Mouse (Mus musculus) monocyte, adult 2 months (primary cell): ENCODE results near the gene Lbh.
A peak's percentile ranks its signal among the peaks of the same experiment; 100 is the strongest.

Experiments used
- DNase-seq, 2 experiments: peaks; one replicate each; pipeline ENCODE4 v3.0.0; 2022; ENCODE audit warnings: low spot score in 2 of 2, low read depth in 1 of 2

Gene Lbh

DNA sequence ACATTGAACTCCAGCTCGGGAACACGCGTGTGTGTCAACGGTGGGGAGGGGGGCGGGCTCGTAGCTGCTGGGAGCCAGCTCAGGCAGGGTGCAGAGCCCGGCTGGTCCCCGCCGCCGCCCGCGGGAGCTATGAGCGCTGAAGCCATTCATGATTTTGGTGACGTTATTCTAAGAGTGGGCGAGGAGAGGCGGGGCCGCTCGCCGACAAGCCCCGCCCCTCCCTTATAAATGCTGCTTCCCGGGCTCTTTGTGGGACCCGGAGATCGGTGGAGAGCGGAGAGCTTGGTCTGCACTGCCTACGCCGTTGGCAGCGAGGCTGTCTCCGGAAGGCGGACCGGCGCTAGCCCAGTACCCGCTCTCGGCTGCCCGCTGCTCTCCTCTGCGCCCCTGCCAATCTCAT, at the start of gene Lbh:
Lbh (plus strand) TSS at position 253 of the 400 bp plus-strand sequence.
- peak; percentile 84 to 94 for DNase-seq

DNA sequence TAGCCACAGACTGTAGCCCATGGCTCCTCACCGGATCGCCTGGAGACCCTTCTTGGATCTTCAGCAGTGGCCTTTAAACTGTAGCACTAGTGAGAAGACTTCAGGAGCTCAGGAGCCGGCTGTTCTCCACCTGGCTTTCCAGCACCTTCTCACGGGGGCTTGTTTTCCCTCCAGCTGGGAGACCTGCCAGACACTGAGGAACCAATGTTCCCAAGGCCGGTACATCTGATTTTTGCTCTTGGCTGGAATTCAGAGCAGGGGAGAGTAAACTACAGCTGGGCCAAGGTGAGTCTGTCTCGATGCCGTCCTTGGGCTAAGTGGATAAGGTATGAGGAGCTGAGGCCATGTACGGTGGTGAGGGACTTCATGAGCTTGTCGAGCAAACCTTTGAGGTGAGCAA, 39.1 kb upstream of the Lbh start:
- no peak for DNase-seq

DNA sequence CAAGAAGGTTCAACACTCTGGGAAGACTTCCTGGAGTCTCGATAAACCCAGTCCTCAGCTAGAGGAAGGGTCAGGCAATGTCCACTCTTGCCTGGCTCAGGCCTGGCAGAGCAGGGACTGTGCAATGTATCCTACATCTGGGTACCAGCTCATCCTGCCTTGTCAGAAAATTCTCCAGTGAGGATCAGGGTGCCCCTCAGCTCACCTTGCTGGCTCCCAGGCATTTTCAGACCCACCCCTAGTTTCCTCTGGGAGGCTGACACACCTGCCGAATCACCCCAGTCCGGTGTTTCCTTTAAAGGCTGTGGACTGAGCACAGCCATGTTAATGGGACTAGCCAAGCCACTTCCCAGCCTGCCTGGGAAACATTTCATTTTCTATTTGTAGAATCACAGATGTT, 37.9 kb upstream of the Lbh start:
- no peak for DNase-seq

DNA sequence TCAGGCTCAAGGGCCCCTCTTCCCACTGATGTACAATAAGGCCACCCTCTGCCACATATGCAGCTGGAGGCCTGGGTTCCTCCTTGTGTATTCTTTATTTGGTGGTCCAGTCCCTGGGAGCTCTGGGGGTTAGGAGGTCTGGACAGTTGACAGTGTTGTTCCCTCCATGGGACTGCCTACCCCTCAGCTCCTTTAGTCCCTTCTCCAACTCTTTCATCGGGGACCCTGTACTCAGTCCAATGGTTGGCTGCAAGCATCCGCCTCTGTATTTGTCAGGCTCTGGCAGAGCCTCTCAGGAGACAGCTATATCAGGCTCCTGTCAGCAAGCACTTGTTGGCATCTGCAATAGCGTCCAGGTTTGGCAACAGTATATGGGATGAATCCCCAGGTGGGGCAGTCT, 37.1 kb upstream of the Lbh start:
- DNase-seq: no peak

DNA sequence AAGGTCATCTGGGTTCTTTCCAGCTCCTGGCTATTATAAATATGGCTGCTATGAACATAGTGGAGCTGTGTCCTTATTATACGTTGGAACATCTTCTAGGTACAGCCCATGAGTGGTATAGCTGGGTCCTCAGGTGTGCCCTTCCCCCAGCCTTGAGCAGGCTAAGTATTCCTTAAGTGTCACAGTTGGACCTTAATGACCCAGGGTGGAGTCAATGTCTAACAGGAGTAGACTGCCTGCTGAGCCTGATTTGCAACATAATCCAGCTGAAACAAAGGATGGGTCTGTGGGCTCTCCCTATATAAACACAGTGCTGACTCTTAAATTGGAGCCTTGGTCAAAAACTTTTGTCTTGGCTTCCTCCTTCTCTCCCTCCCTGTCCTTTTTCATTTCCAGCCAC, 36.3 kb upstream of the Lbh start:
- DNase-seq: no peak

DNA sequence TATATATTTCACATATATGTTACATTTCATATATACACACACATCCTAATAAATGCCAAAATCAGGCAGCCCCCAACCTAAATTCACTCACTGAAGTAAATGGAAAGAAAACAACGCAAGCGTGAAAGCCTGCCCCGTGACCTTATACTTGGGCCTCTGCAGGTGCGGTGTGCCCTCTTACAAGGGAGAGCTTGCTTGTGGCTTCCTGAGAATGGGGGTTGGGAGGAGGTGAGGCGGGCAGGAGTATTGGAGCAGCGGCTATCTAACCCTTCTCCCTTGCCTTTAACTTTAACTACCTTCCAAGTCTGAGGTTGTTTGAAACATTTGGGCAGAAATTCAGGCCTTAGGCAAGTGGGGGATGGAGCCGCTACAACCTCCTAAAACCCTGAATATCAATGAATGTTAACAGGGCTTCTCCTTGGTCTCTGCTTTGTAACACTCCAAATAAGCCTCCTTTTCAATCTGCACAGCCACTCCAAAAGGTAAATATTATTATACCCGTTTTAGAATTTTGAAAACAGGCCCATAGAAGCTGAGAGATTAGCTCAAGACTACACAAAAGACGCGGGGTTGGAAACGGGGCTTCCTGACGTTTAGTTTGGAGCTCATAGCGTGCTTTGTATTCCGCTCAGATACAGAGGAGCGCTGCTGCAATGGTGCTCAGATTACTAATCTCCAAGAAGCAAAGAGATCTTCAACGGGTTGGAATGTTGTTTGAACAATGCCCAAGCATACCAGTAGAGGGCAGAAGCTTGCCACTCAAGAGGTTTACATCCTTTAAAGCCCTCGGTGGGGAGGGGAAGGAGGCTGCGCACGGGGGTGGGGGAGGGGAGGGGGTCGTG, 28.3 kb upstream of the Lbh start:
- DNase-seq: no peak

DNA sequence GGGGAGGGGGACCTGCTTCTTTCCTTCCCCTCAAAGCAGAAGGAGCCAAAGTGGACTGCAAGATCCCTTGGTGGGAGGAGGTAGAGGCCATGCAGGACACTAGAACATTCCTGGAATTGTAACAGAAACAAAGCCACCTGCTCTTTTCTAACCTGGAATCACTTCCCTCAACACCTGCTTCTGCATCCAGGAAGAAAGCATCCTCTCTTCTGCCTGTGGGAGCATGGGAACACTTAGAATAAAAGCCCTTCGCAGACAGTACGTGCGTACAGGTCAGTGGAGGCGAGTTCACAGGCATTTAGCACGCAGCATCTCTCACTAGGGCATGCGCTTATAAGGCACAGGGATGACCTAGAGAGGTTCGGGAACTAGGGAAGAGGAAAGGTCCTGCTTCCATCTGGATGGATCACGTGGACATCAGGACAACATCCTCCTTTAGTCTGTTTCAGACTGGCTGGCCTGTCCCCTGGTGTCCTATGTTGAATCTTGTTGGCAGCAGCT, 27.7 kb upstream of the Lbh start:
- DNase-seq: no peak

DNA sequence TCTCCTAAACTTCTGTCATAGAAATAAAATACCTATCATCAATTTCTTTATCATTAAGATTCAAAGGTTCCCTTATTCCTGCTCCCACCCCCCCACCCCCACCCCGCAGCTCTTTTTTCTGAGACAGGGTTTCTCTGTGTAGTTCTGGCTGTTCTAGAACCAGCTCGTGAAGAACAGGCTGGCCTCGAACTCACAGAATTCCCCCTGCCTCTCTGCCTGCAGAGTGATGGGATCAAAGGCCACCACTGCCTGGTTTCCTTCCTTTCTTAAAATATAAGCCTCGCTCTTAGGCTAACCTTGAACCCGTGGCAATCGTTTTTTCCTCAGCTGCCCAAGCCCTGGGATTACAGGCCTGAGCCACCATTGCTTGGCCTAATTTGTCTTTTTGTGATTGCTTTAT, 26.5 kb upstream of the Lbh start:
- DNase-seq: no peak

DNA sequence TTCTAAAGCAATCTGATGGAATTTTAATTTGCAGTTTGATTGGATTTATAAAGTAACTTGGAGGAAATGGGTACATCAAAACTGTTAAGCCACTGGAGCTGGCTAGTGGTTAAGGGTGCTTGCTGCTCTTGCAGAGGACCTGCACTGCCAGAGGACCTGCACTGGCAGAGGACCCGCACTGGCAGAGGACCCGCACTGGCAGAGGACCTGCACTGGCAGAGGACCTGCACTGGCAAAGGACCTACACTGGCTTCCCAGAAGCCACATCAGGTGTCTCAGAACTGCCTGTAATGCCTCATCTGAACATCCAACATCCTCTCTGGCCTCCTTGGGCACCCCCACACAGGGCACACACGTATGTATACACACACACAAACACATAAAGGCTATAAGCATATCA, 22.6 kb upstream of the Lbh start:
- DNase-seq: no peak

DNA sequence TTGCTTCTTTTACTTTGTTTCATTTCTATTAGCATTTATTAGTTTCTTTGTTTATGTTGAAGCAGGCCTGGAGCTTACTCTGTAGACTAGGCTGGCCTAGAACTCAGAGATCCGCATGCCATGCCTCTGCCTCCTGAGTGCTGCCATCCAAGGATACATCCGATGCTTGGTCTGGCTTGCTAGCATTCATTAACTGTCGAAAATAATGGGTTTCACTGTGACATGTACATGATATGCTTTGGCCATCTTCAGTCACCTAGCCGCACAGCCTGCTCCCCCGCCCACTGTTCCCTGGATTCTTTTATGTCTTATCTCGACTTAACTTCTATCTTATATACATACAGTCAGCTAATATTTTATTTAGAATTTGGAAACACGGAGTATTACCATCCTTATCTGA, 21.0 kb upstream of the Lbh start:
- no peak for DNase-seq

DNA sequence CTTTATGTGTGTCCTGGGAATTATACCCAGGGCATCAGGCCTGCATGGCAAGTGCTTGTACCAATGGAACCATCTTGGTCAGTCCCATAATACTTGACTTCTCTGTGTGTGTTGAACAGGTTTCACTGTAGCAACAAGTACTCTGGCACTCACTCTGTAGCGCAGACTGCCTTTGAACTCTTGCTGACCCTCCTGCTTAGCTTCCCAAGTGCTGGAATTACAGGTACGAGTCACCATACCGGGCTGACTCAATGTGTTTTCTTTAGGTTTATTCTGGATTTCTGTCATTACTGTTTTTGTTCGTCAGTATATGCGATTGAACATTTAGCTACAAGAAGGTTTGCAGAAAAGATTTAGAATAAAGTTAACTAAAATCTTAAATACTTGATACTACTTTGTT, 20.1 kb upstream of the Lbh start:
- DNase-seq: no peak

DNA sequence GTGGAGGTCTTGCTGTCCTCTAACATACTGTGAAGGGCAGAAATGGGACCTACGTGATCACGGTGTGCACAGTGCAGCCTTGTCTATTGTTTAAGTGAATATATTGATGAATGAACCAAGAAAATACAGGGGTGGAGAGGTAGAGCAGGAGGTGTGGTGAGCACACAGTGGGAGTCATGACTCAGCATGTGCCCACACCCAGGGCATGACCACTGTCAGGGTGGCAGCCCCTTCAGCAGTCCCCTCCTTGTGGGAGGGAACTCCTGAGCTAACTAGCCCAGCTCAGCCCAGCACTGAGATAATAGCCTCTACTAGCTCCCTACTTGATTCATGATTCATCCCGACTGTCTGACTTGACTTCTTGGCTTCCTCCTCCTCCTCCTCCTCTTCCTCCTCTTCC, 19.3 kb upstream of the Lbh start:
- no peak for DNase-seq

DNA sequence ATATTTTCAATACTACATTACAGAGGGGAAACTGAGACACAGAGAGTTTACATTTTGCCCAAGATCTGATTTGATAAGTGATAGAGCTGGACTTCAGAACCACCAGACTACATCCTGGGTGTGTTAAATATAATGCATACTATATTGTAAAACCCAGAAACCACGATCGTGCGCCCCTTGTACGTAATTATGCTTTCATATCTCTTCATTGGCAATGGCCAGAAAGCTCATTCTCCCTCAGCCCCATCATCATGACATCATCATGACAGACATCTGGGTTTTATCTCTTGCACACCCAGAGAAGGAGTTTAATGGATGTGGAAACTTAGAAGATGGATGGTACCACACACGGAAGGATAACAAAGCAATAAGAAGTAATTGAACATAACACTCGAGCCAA, 17.1 kb upstream of the Lbh start:
- no peak for DNase-seq

DNA sequence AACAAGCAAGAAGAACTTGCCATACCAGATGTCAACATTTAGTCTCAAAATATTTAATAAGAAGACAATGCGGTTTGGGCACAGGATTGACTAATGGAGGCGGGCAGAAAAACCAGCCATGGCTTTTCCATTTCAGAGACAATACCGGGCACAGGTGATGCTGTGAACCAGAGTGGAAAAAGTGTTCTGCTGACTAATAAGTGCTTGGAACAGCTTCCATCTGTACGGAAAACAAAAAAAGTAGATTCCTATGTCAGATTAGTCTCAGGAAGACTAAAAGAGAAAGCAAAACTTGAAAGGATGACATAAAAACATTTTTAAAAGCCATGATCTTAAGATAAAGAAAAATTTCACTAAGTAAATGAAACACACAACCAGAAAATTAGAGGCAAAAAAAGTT, 16.4 kb upstream of the Lbh start:
- DNase-seq: no peak

DNA sequence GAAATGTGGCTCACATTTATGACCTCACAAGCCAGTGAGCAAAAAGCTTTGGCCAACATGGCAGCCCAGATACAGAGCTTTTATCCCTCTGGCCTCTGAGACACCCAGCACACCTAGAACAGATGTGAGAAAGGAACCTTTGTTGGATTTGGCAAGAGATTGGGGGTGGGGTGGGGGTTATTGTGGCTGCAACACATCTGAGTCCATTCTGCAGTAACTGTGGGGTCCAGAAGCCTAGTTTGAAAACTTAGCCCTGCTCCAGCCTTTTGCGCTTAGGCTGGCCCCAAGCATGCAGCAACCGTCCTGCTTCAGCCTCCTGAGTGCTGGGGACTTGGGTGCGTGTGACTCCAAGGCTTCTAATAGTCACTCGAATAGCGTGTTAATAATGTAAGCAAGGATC, 14.8 kb upstream of the Lbh start:
- DNase-seq: no peak

DNA sequence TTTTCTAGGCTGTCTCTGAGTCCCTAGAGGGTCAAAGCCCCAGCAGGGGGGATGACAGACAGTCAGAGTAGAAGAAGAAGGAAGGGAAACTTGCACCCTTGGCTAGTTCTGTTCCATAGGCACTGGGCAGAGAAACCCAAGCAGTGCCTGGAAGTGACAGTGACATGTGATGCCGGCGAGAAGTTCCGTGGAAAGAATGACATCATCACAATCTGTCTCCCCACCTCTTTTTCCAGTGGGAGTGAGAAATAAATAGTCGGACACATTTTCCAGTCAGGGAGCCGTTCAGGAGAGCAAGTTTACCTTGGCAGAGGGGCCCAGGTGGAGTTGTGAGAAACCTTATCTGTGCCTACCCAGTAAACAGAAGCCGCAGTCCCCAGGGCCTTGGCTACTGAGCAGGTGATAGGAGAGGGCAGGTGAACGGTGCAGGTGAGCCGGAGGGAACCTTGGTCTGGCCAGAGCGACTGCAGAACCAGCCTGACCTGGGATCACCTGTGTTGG, 14.1 kb upstream of the Lbh start:
- no peak for DNase-seq

DNA sequence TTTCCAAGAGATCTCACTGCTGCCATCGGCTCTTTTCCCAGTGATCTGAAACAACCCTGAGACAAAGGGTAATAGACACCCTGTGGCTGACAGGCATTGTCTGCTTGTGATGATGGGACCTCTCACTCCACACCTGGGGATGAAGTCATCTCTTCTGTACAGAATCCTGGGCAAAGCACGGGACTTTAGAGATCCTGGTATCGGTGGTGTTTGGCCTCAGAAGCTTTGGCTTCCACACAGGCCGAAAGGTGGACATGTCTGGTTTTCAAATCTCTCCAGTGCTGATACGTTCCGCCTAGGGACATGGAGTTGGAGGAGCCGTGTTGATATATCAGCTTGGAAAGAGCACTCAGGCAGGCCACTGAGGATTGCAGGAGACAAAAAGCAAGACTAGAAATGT, 13.2 kb upstream of the Lbh start:
- DNase-seq: no peak

DNA sequence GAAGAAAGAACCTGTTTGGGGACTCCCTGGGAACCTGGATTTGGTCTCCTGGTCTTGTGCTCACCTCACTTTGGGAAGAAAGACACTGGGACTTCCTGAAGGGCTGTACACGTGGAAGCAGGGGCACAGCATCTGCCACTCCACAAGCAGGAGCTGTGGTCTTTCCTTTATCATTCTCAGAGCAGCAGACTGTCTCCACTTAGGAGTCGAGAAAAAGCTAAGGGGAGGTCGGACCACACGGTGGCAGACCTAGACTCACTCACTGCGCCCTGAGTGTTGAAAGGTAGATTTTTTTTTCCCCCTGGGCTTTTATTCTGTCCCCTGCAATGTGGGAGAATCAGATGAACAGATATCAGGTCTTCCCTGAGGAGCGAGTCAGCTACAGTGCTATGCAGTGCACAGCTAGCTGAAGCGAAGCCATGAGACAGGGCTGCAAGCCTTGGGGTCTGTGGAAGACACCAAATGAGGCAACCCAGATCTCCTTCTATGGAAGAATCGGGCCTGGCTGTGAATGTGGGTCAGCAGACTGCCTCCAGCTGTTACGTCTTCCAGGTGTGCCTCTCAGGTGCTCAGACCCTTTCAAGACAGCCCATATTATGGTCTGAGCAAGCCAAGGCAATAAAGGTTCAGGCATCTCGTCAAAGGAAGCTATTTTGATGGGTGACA, 11.7 kb upstream of the Lbh start:
- DNase-seq: no peak

DNA sequence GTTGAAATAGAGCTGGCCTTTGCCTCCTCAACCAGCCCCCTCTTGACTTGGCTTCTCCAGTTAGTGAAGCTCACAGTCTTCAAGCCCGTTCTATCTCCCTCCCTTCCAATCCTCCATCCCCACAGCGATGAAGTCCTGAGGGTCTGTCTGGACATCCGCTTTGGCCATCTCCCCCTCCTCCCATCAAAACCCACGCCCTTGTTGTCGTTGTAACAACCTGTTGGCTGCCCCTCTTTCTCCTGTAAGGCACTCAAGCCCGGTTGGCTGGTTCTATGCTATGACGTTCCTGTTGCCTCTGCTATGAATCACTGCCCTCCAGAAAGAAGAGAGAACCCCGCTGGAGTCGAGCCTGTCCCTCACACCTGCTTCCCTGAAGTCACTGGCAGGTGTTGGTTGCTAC, 10.9 kb upstream of the Lbh start:
- DNase-seq: no peak

DNA sequence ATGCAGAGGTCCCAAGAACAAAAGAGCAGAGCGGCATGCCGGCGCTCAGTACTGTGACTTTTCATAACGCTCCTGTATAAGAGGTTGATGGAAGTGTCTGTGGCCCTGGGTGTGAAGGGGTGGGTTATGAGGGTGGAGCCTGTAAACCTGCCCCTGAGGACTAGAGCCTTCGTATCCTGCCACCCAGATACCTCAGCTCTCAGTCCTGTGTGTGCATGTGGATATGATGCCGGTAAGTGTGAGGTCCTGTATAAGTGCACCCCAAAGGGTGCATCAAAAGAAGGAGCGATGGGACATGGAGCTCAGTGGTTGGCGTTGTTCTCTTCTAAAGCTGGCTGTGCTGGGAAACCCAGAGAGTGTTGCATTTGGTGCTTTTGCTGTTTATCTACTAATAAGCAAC, 10.3 kb upstream of the Lbh start:
- DNase-seq: no peak

DNA sequence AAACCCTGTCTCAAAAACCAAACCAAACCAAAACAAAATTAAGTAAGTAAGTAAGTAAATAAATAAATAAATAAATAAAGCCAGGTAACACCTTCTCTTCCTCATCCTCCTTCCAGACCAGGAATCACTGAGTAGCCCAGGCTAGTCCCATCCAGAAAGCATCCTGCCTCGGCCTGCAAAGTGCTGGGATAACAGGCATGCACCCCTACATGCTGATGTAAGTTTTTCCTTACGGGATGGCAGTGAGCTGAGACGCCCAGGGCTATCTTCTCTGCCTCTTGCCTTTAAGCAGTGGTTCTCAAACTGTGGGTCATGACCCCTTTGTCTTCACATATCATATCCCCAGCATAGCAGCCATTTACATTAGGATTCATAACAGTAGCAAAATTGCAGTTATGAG, 9.5 kb upstream of the Lbh start:
- DNase-seq: no peak

DNA sequence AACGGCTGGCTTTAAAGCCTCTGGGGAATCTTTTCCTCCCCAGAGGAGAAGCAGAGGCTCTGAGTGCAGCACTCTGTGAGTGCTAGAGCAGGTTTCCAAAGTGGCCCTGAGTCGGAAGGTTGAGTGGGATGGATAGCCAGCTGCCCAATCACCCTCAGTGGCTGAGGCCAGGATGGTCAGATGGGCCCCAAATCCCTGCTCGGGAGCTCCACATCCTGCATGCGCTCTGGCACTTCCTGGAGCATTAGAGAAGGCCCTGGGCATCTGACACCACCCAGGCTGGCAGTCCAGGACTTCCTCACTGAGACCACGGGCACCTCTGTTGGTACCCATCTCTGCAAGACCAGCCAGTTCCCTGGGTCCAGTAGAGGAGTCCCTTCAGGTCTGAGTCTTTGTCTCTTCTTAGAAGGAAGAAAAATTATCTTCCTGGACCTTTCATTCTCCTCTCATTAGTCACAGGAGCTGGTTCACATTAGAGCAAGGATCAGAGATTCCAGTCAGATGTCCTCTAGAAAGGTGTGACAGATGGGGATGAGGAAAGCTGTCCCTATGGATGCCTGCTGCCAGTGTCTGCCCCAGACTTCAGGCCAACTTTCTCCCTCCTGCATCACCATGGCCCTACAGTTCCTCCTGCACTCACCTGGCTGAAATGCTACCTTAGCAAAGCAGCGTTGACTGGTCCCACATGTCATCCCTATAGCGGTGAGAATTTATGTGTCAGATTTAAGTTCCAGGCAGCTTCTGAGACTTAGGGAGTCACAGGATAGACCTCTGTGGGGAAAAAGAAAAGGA, 8.8 kb upstream of the Lbh start:
- no peak for DNase-seq
